Mouse (Mus musculus) midbrain, embryonic 10.5 days (tissue): ENCODE measurements around the gene Ccpg1. TPM values are rescaled to one million over a fixed set of nuclear protein-coding genes. Genes with fewer than 3 reads are reported as not detected.

Experiments used
- microRNA-seq: library from miRNA; unstranded; fragments of <30 nt; microRNA quantifications from one replicate; pipeline ENCODE4, GENCODE M21; 2017
- polyA plus RNA-seq: library from polyadenylated mRNA; unstranded; fragments of >200 nt; fragmentation: Nextera tagmentation; extraction: Ambion mirVana; gene quantifications from 2 replicates; pipeline ENCODE4 v1.2.1, GENCODE M21; 2016

Ccpg1 gene
- polyA plus RNA-seq, 1 experiment from 2014 or later: 18.0 TPM

Small RNA genes lying within 50 kb of the gene (microRNA-seq; reads per million reads assigned to microRNA genes)
- not detected for gene Gm27353

Other genes with a start within 250 kb of the Ccpg1 start
- gene Prtg, start 178.6 kb upstream of the Ccpg1 start, polyA plus RNA-seq: 9.9 and 19.9 TPM in 2 replicates
- 4.9 and 5.8 TPM in 2 replicates for gene Pygo1, start 59.8 kb upstream of the Ccpg1 start, polyA plus RNA-seq
- 1.7 and 2.3 TPM in 2 replicates for gene Dyx1c1, start 26.6 kb upstream of the Ccpg1 start, polyA plus RNA-seq
- not detected in 2 replicates for gene Gm44503, start 26.6 kb upstream of the Ccpg1 start, polyA plus RNA-seq
- 21.8 and 24.2 TPM in 2 replicates for gene Ccpg1os, start within 50 bp of the Ccpg1 start, polyA plus RNA-seq
- 12.8 and 14.2 TPM in 2 replicates for gene Pigb, start 54.9 kb downstream of the Ccpg1 start, polyA plus RNA-seq
- 1.6 and 1.9 TPM in 2 replicates for gene Rab27a, start 59.4 kb downstream of the Ccpg1 start, polyA plus RNA-seq
- not detected in 2 replicates for gene Khdc3, start 116.4 kb downstream of the Ccpg1 start, polyA plus RNA-seq
- gene Gm20509, start 117.0 kb downstream of the Ccpg1 start, polyA plus RNA-seq: not detected in 2 replicates
- 143 and 150 TPM in 2 replicates for gene Rsl24d1, start 128.0 kb downstream of the Ccpg1 start, polyA plus RNA-seq